15 mouse cellular contexts compared by ENCODE assay signal in the genomic region with DNA sequence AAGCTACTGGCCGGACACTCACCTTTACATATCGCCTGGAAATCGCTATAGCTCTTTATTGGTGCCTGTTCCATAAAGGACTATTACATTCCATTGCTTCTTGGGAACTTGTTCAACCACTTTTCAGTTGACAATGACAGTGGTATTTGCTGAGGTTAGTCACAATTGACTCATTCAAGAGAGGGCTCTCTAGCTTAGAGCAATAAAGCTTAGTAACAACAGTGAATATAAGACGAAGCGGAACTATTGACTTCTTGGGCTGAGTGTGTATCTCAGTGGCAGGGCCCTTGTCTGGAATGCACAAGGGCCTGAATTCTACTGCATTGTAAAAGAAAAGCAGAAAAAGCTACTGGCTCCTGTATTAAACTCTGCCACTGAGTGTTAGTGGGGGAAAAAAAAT. TPM values are rescaled to one million over a fixed set of nuclear protein-coding genes. Genes with fewer than 3 reads are reported as not detected.
DNase-seq lines count a peak whose midpoint lies in the region; ATAC-seq and TF ChIP-seq lines count a peak whose summit lies in the region.
"Had no signal": no experiment of that assay in that cellular context is flagged by ENCODE, and none has a peak within 500 bp of the region (broad histone marks: within the 10 kb centered on the region; RNA-seq: fewer than 3 reads in every experiment).

No protein-coding gene starts in this region.

- H3K4me1 ChIP-seq in erythroblast, embryonic 14.5 days (ENCODE audit: control insufficient read depth) = peaks cover 82% of the 10 kb centered on the region
- peaks cover 43% of the 10 kb centered on the region for H3K4me1 ChIP-seq in liver, embryonic 12.5 days
- H3K4me1 ChIP-seq in cortical plate, adult 2 months (ENCODE audit: control insufficient read depth, insufficient read depth, low read length) = peaks cover 4% of the 10 kb centered on the region
- H3K4me1 ChIP-seq: limb, embryonic 13.5 days had no signal

- H3K4me3 ChIP-seq in erythroblast, embryonic 14.5 days (replicated peaks) = peak overlapping the region; percentile 75
- peak overlapping the region; percentile 66 for H3K4me3 ChIP-seq in liver, embryonic 12.5 days
- no peak overlapping the region for H3K4me3 ChIP-seq in cortical plate, adult 2 months (ENCODE audit: insufficient read depth, low read length)
- H3K4me3 ChIP-seq: hindbrain, embryonic 10.5 days; limb, embryonic 13.5 days had no signal

- H3K27ac ChIP-seq in liver, embryonic 12.5 days = peak overlapping the region; percentile 96
- peak overlapping the region; percentile 55 for H3K27ac ChIP-seq in cortical plate, adult 2 months (ENCODE audit: insufficient read depth, low read length)
- H3K27ac ChIP-seq: hindbrain, embryonic 10.5 days; limb, embryonic 13.5 days had no signal

- H3K4me2 ChIP-seq in liver, embryonic 12.5 days = peak overlapping the region; percentile 71
- H3K4me2 ChIP-seq: limb, embryonic 13.5 days had no signal

- H3K9me3 ChIP-seq in erythroblast, embryonic 14.5 days (ENCODE audit: control insufficient read depth, low read length) = no peaks in the 10 kb centered on the region
- H3K9me3 ChIP-seq in liver, embryonic 12.5 days (replicated peaks) = no peaks in the 10 kb centered on the region
- H3K9me3 ChIP-seq: hindbrain, embryonic 10.5 days; limb, embryonic 13.5 days had no signal

- DNase-seq in liver = no peak
- DNase-seq in lung, postnatal 36 days = peak; percentile 25
- DNase-seq in retina, embryonic 14.5 days (ENCODE audit: low spot score) = no peak
- no peak for DNase-seq in right cerebral cortex, adult 2 months (ENCODE audit: low spot score in 2 of 2)
- DNase-seq: cerebellum, adult 11-12 months; gastrocnemius, postnatal 25 days; kidney, adult 11 months; kidney, postnatal 25 days; right cerebral cortex, postnatal 14 days had no signal

- no peak for TF ChIP-seq POLR2A in cortical plate, adult 2 months (IDR thresholded peaks at IDR 0.05; ENCODE audit: extremely low read depth, insufficient read depth, low read length)

- WGBS in liver, embryonic 12.5 days (ENCODE audit: insufficient replicate concordance) = 93% methylated on average over 5 of the region's 5 CpGs

- H3K27me3 ChIP-seq in erythroblast, embryonic 14.5 days (ENCODE audit: control insufficient read depth) = no peaks in the 10 kb centered on the region
- H3K27me3 ChIP-seq in liver, embryonic 12.5 days (replicated peaks) = no peaks in the 10 kb centered on the region
- H3K27me3 ChIP-seq: limb, embryonic 13.5 days had no signal

- no peak for ATAC-seq in erythroblast, adult 5-6 weeks (replicated peaks; ENCODE audit: low FRiP score, poor library complexity, severe bottlenecking)
- no peak for ATAC-seq in liver, embryonic 12.5 days

- peaks cover 99% of the 10 kb centered on the region for H3K36me3 ChIP-seq in erythroblast, embryonic 14.5 days (ENCODE audit: control insufficient read depth)
- peaks cover 82% of the 10 kb centered on the region for H3K36me3 ChIP-seq in liver, embryonic 12.5 days

- no peak for TF ChIP-seq CTCF in cortical plate, adult 2 months (IDR thresholded peaks at IDR 0.05; ENCODE audit: extremely low read depth, insufficient read depth, low read length)

- 0 out of 2 replicates have a peak overlapping the region, but pooled peaks have one; percentile 79 for H3K9ac ChIP-seq in liver, embryonic 12.5 days
- H3K9ac ChIP-seq: limb, embryonic 13.5 days had no signal

RNA-seq across cellular contexts. Expression of a gene that starts 9.6 kb away (rescaled TPM):
- 1.2 and 1.3 TPM in 2 replicates for polyA plus RNA-seq in erythroblast, embryonic 14.5 days (2012)
- 45.1 and 50.1 TPM in 2 replicates for total RNA-seq in erythroblast, adult 5-6 weeks (2015; ENCODE audit: low replicate concordance)
- total RNA-seq in erythroblast, adult 5-6 weeks (2017; ENCODE audit: low replicate concordance) = 99.1 and 124 TPM in 2 replicates
- polyA plus RNA-seq in liver, embryonic 12.5 days (2016; fragmentation: Nextera tagmentation; extraction: Ambion mirVana) = 60.4 and 64.9 TPM in 2 replicates
- 20.8 and 23.6 TPM in 2 replicates for polyA plus RNA-seq in cortical plate, adult 2 months (2012; rRNA removed)

RNA-seq across cellular contexts. Expression of a gene that starts 40.6 kb away (rescaled TPM):
- polyA plus RNA-seq in erythroblast, embryonic 14.5 days (2012) = 3.3 and 3.7 TPM in 2 replicates
- 40.3 and 52.6 TPM in 2 replicates for total RNA-seq in erythroblast, adult 5-6 weeks (2015; ENCODE audit: low replicate concordance)
- total RNA-seq in erythroblast, adult 5-6 weeks (2017; ENCODE audit: low replicate concordance) = 33.4 and 45.7 TPM in 2 replicates
- polyA plus RNA-seq in liver, embryonic 12.5 days (2016; fragmentation: Nextera tagmentation; extraction: Ambion mirVana) = 38.2 and 40.5 TPM in 2 replicates
- polyA plus RNA-seq in cortical plate, adult 2 months (2012; rRNA removed) = 23.5 and 25.6 TPM in 2 replicates

RNA-seq across cellular contexts. Expression of a gene that starts 40.7 kb away (rescaled TPM):
- 0.13 and 0.15 TPM in 2 replicates for polyA plus RNA-seq in erythroblast, embryonic 14.5 days (2012)
- total RNA-seq in erythroblast, adult 5-6 weeks (2015; ENCODE audit: low replicate concordance) = 28.6 and 34.9 TPM in 2 replicates
- 29.7 and 41.9 TPM in 2 replicates for total RNA-seq in erythroblast, adult 5-6 weeks (2017; ENCODE audit: low replicate concordance)
- polyA plus RNA-seq in liver, embryonic 12.5 days (2016; fragmentation: Nextera tagmentation; extraction: Ambion mirVana) = 11.2 and 12.9 TPM in 2 replicates
- 8.8 and 9.1 TPM in 2 replicates for polyA plus RNA-seq in cortical plate, adult 2 months (2012; rRNA removed)
